Mouse (Mus musculus) heart, postnatal 0 days (tissue): Measurements from ENCODE around the gene Sf3a1. TPM values are rescaled to one million over a fixed set of nuclear protein-coding genes. Genes with fewer than 3 reads are reported as not detected.

Source experiments
- ATAC-seq: fragments of 200-750 bp; cut with Nextera tagmentation; 2 replicates; pipeline ENCODE4 v1.8.0; 2017; ENCODE audit warnings: low read depth, moderate number of reproducible peaks, moderate library complexity; ENCODE audit not compliant: insufficient read depth
- DNase-seq: peaks from one replicate; pipeline ENCODE4 v3.0.0-alpha.2; 2016; ENCODE audit warnings: low spot score
- H3K27ac ChIP-seq: fragments of 300-500 bp; sonication (generic); 2 replicates; pipeline ENCODE4 v1.5.1; 2014; ENCODE audit warnings: low read depth, mild to moderate bottlenecking
- H3K27me3 ChIP-seq: fragments of 300-500 bp; sonication (generic); 2 replicates; pipeline ENCODE4 v1.6.1; 2014; ENCODE audit warnings: low read length, mixed read lengths; ENCODE audit not compliant: control insufficient read depth, insufficient read depth
- H3K36me3 ChIP-seq: fragments of 300-500 bp; sonication (generic); replicated peaks from 2 replicates; pipeline ENCODE4 v1.6.1; 2014; ENCODE audit warnings: low read length, mixed read lengths; ENCODE audit not compliant: control insufficient read depth, insufficient read depth
- H3K4me1 ChIP-seq: fragments of 300-500 bp; sonication (generic); 2 replicates; pipeline ENCODE4 v1.6.1; 2014; ENCODE audit warnings: antibody characterized with exemption; ENCODE audit not compliant: control insufficient read depth, insufficient read depth
- H3K4me2 ChIP-seq: fragments of 300-500 bp; sonication (generic); 2 replicates; pipeline ENCODE4 v1.6.1; 2014; ENCODE audit warnings: low read depth, mild to moderate bottlenecking, low read length, moderate library complexity
- H3K4me3 ChIP-seq: fragments of 300-500 bp; sonication (generic); 2 replicates; pipeline ENCODE4 v1.5.1; 2014; ENCODE audit warnings: low read depth, low read length
- H3K9ac ChIP-seq: fragments of 300-500 bp; sonication (generic); replicated peaks from 2 replicates; pipeline ENCODE4 v1.6.1; 2014; ENCODE audit warnings: low read depth, low read length, mixed read lengths
- H3K9me3 ChIP-seq: fragments of 300-500 bp; sonication (generic); replicated peaks from 2 replicates; pipeline ENCODE4 v1.6.1; 2016; ENCODE audit warnings: low read length; ENCODE audit not compliant: control insufficient read depth
- CTCF ChIP-seq: IDR thresholded peaks from 2 replicates; pipeline ENCODE4 v1.5.1; 2016; ENCODE audit warnings: antibody characterized with exemption, control low read depth, low read depth
- EP300 ChIP-seq: IDR thresholded peaks from 2 replicates; pipeline ENCODE4 v1.6.1; 2016; ENCODE audit warnings: antibody characterized with exemption, low read depth
- WGBS: fragments of 180-500 bp; shearing (Covaris S2); extraction: QIAGEN DNeasy Blood & Tissue Kit; methylation state at CpG from one replicate; pipeline ENCODE4 v1.1.7; 2014; 5-methylcytosine and 5-hydroxymethylcytosine counted together
- polyA plus RNA-seq: library from polyadenylated mRNA; unstranded; fragments of >200 nt; fragmentation: Nextera tagmentation; extraction: Ambion mirVana; gene quantifications from 2 replicates; pipeline ENCODE4 v1.2.1, GENCODE M21; 2015
- total RNA-seq: library from RNA; depleted of rRNA; stranded (reverse); fragments of >200 nt; gene quantifications from 2 replicates; pipeline ENCODE4 v1.2.3, GENCODE M21; 2014; ENCODE audit warnings: low replicate concordance

Sf3a1 gene
- total and polyA plus RNA-seq, 2 experiments from 2014 or later: 14.0 to 16.7 TPM

DNA sequence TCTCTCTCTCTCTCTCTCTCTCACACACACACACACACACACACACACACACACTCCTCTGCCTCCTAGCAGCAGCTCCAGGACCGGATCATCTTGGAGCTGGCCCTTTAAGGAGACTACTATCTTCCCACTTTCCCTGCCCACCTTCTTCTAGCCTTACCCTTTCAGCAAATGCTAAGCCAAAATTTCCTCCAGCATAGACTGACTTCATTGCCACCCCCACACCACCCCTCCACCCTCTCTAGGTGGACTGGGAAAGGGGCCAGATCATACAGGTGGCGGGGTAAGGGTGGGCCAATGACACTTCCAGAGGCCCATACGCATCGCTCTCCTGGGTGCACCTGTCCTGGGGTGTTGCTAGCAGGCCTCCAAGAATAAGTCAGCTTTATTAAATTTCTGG lies 44.7 kb upstream of the Sf3a1 start:
- Histone ChIP-seq H3K27ac (no peak overlapping the region), H3K9me3 (no peaks in the 10 kb centered on the region), H3K27me3 (peaks cover 11% of the 10 kb centered on the region; the same call in 1 of the 2 replicates), H3K4me2 (no peak overlapping the region), H3K4me3 (no peak overlapping the region), H3K4me1 (peaks cover 20% of the 10 kb centered on the region), H3K36me3 (no peaks in the 10 kb centered on the region), H3K9ac (no peak overlapping the region)
- TF ChIP-seq CTCF: no peak
- no peak for TF ChIP-seq EP300
- ATAC-seq: no peak
- DNase-seq: no peak
- 89% methylated on average over 4 of the region's 4 CpGs for WGBS

DNA sequence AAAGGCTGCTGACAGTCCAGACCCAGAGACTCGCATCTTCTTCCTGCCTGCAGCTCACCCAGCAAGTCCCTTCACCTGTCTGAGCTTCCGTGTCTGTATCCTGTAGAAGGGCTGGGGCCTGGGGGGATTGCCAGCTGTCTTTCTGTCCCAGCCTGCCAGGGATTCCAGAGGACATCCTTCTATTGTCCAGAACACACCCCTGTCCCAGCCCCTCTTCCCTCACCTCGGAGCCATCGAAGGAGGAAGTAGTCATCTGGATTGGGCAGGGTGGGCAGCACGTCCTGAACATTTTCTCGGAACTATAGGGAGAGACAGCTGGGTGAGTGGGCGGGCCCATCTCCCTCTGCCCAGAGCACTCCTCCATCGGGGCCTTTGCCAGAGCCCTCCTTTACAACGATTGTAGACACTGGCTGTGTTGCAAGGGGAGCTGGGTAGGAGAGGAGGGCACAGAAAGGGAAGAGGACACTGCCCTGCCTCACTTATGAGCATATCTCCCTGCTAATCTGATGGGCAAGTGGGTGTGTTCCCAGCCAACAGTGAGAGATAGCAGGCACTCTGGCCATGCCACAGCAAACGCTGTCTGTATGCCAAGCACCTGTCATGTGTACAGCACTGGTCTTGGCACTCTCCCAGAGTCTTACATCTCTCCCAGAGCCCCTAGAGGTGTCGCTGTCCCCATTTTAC lies 43.5 kb upstream of the Sf3a1 start:
- ATAC-seq (0 out of 2 replicates have a peak, but pooled peaks have one; percentile 27), DNase-seq (no peak)
- no peak for TF ChIP-seq CTCF
- no peak for TF ChIP-seq EP300
- 43% methylated on average over 11 of the region's 11 CpGs for WGBS
- no peak overlapping the region for H3K4me2 ChIP-seq
- peaks cover 20% of the 10 kb centered on the region for H3K4me1 ChIP-seq
- H3K36me3 ChIP-seq: no peaks in the 10 kb centered on the region
- H3K27me3 ChIP-seq: peaks cover 11% of the 10 kb centered on the region; the same call in 1 of the 2 replicates
- H3K9me3 ChIP-seq: no peaks in the 10 kb centered on the region
- H3K27ac ChIP-seq: no peak overlapping the region
- H3K4me3 ChIP-seq: no peak overlapping the region
- no peak overlapping the region for H3K9ac ChIP-seq

DNA sequence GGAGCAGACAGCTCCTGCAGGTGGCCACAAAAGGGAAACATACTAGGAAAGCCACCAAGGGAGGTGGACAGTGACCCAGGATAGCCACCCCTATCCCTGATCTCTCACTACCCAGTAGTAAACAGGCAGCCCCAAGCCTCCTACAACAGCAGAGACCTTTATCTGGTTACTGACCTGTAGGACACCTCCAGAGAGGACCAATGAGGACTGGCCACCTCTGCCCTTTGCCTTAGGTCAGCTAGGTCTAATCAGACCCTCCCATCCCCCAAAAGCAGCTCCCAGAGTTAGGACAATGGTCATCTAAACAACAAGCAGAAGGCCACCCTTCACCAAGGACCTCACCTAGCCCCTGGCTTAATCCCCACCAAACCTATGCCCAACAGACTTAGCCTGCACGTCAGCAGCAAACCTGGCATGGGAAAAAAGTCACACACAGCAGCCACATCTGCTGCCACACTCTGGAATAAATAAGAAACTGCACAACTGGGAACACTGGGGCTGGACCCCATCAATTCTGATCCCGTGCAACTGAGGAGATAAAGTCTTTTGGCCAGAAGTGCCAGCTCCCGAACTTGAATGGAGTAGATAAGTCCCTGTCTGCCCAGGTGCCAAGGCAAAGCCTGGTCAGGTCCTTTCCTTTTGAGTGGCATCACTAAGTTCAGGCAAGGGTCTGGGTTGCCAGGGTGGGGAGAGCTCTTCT lies 42.6 kb upstream of the Sf3a1 start:
- H3K4me2 ChIP-seq: peak overlapping the region; percentile 79
- no peak for ATAC-seq
- no peak for TF ChIP-seq EP300
- peak; percentile 23 for TF ChIP-seq CTCF
- H3K4me1 ChIP-seq: peaks cover 20% of the 10 kb centered on the region
- peaks cover 11% of the 10 kb centered on the region; the same call in 1 of the 2 replicates for H3K27me3 ChIP-seq
- 1% methylated on average over 3 of the region's 3 CpGs for WGBS
- no peak overlapping the region for H3K9ac ChIP-seq
- no peak for DNase-seq
- H3K9me3 ChIP-seq: no peaks in the 10 kb centered on the region
- H3K36me3 ChIP-seq: no peaks in the 10 kb centered on the region
- H3K4me3 ChIP-seq: peak overlapping the region; percentile 53; the same call in 1 of the 2 replicates
- no peak overlapping the region for H3K27ac ChIP-seq

DNA sequence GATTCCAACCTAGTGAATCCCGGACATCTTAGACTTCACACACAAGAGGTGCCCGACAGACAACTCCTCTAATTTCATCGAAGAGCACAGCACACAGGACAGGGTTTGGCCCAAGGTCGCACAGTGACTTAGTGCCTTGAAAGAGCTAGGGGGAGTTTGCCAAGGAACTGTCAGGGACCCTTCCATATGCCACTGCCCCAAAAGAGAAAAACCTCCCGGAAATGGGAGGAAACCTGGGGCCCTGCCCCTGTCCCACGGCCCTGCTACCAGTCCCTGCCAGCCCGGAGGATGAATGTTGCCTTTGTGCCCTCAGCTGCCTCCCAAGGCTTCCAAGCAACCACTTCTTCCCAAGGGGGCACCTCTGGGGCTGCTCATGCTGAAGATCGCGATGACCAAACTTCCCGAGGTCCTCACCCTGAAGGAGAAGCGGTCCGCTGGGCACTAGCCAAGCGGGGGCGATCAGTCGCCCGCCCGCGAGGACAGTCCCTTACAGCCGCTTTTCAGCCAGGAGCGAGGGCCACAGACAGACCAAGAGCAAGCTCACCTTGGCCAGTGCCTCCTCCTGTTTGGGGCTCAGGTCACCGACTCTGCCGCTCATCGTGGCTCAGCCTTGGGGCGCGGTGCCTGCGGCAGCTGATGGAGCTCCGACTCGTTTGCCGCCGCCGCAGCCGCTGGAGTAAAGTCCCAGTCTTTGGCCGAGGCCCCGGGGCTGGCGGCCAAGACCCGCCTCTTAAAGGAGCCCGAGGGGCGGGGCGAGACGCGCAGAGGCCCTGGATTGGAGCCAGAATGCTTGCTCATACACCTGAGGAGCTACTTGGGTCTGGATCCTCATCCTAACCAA lies 41.8 kb upstream of the Sf3a1 start:
- H3K4me1 ChIP-seq: peaks cover 20% of the 10 kb centered on the region
- peaks cover 11% of the 10 kb centered on the region; the same call in 1 of the 2 replicates for H3K27me3 ChIP-seq
- H3K27ac ChIP-seq: no peak overlapping the region
- no peak for TF ChIP-seq EP300
- TF ChIP-seq CTCF: no peak
- no peak for ATAC-seq
- 2% methylated on average over 39 of the region's 41 CpGs for WGBS
- DNase-seq: peak; percentile 18
- H3K4me3 ChIP-seq: peak overlapping the region; percentile 53
- H3K36me3 ChIP-seq: no peaks in the 10 kb centered on the region
- no peaks in the 10 kb centered on the region for H3K9me3 ChIP-seq
- peak overlapping the region; percentile 79 for H3K4me2 ChIP-seq
- 0 out of 2 replicates have a peak overlapping the region, but pooled peaks have one; percentile 1 for H3K9ac ChIP-seq

DNA sequence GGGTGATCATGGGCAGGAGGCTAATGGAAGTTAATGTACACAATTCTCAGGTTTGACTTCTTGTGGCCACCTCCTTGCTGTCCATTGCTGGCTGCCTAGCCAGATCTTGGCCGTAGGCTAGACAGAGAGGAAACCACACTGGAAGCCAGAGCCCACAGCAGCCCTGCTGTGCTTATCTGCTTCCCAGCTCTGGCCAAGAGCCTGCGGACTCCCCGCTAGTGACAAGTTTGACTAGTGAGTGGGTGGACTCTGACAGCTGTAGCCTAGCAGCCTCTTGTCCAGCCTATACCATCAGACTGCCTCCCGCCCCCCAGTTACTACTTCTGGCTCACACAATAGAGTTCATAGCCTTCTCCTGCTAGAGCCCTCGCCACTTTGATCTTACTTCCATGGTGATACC lies 40.5 kb upstream of the Sf3a1 start:
- Histone ChIP-seq H3K4me1 (peaks cover 20% of the 10 kb centered on the region), H3K27me3 (peaks cover 11% of the 10 kb centered on the region; the same call in 1 of the 2 replicates), H3K4me2 (no peak overlapping the region), H3K9ac (no peak overlapping the region), H3K9me3 (no peaks in the 10 kb centered on the region), H3K4me3 (no peak overlapping the region), H3K36me3 (no peaks in the 10 kb centered on the region), H3K27ac (no peak overlapping the region)
- WGBS: 21% methylated on average over 5 of the region's 5 CpGs
- DNase-seq (peak; percentile 49), ATAC-seq (peak; percentile 46; the same call in 1 of the 2 replicates)
- TF ChIP-seq EP300: no peak
- TF ChIP-seq CTCF: no peak
